Mouse (Mus musculus): ENCODE data around the gene Olfr30. TPM values are rescaled to one million over a fixed set of nuclear protein-coding genes. Genes with fewer than 3 reads are reported as not detected.
"Not testable (repeated sequence)": the region's sequence is repeated elsewhere in the genome, so short reads cannot be mapped to it uniquely, and the experiment has no call there.

Gene Olfr30
- polyA plus RNA-seq (2012; ENCODE audit: insufficient read depth, low replicate concordance): not detected in 2 replicates

- Histone ChIP-seq H3K9me3 (no peaks in the 10 kb centered on the region), H3K36me3 (replicated peaks; ENCODE audit: low read length) (no peaks in the 10 kb centered on the region), H3K27me3 (replicated peaks) (peaks cover 10% of the 10 kb centered on the region), H3K4me3 (replicated peaks) (no peak within 1 kb of the TSS), H3K4me1 (no peaks in the 10 kb centered on the region)
- TF ChIP-seq GATA1 (IDR thresholded peaks at IDR 0.05; ENCODE audit: borderline replicate concordance, low read length) (no peak), FLI1 (IDR thresholded peaks at IDR 0.05; ENCODE audit: low read length) (no peak)
Measured at GRCm38 (mm10) chr11:58462170-58462569, at the start of gene Olfr30. Gene Olfr30, minus strand, starts transcription at chr11:58462270.

GRCm38 (mm10) chr11:58509058-58509457 is 47.0 kb upstream of the Olfr30 start:
- not testable (repeated sequence) for H3K27me3 ChIP-seq (replicated peaks); H3K4me3 ChIP-seq (replicated peaks); H3K9me3 ChIP-seq; H3K36me3 ChIP-seq (replicated peaks; ENCODE audit: low read length); H3K4me1 ChIP-seq

GRCm38 (mm10) chr11:58502472-58502871 is 40.4 kb upstream of the Olfr30 start, which contains the start of gene Olfr331:
Gene Olfr331, minus strand, starts transcription at chr11:58502572.
- not testable (repeated sequence) for H3K4me1 ChIP-seq; H3K36me3 ChIP-seq (replicated peaks; ENCODE audit: low read length); H3K27me3 ChIP-seq (replicated peaks); H3K9me3 ChIP-seq; H3K4me3 ChIP-seq (replicated peaks)

GRCm38 (mm10) chr11:58499290-58499689 is 37.2 kb upstream of the Olfr30 start:
- TF ChIP-seq GATA1 (IDR thresholded peaks at IDR 0.05; ENCODE audit: borderline replicate concordance, low read length) (no peak), FLI1 (IDR thresholded peaks at IDR 0.05; ENCODE audit: low read length) (no peak)
- H3K9me3 ChIP-seq: no peaks in the 10 kb centered on the region
- H3K4me1 ChIP-seq: no peaks in the 10 kb centered on the region
- H3K4me3 ChIP-seq (replicated peaks): no peak overlapping the region
- no peaks in the 10 kb centered on the region for H3K36me3 ChIP-seq (replicated peaks; ENCODE audit: low read length)
- H3K27me3 ChIP-seq (replicated peaks): peaks cover 3% of the 10 kb centered on the region

GRCm38 (mm10) chr11:58498761-58499160 is 36.7 kb upstream of the Olfr30 start:
- Histone ChIP-seq H3K9me3 (no peaks in the 10 kb centered on the region), H3K4me1 (no peaks in the 10 kb centered on the region), H3K36me3 (replicated peaks; ENCODE audit: low read length) (no peaks in the 10 kb centered on the region), H3K27me3 (replicated peaks) (peaks cover 3% of the 10 kb centered on the region), H3K4me3 (replicated peaks) (no peak overlapping the region)
- no peak for TF ChIP-seq FLI1 (IDR thresholded peaks at IDR 0.05; ENCODE audit: low read length)
- no peak for TF ChIP-seq GATA1 (IDR thresholded peaks at IDR 0.05; ENCODE audit: borderline replicate concordance, low read length)

- Histone ChIP-seq H3K9me3 (no peaks in the 10 kb centered on the region), H3K36me3 (replicated peaks; ENCODE audit: low read length) (no peaks in the 10 kb centered on the region), H3K4me3 (replicated peaks) (no peak within 1 kb of the TSS), H3K4me1 (no peaks in the 10 kb centered on the region), H3K27me3 (replicated peaks) (peaks cover 3% of the 10 kb centered on the region)
- TF ChIP-seq FLI1 (IDR thresholded peaks at IDR 0.05; ENCODE audit: low read length) (no peak), GATA1 (IDR thresholded peaks at IDR 0.05; ENCODE audit: borderline replicate concordance, low read length) (no peak)
Measured at GRCm38 (mm10) chr11:58492455-58492854, 30.4 kb upstream of the Olfr30 start, which contains the start of gene Olfr332. Gene Olfr332, minus strand, starts transcription at chr11:58492555.

- Histone ChIP-seq H3K4me3 (replicated peaks) (no peak overlapping the region), H3K27me3 (replicated peaks) (peaks cover 7% of the 10 kb centered on the region), H3K36me3 (replicated peaks; ENCODE audit: low read length) (no peaks in the 10 kb centered on the region), H3K9me3 (no peaks in the 10 kb centered on the region; the same call in 1 of the 2 replicates), H3K4me1 (no peaks in the 10 kb centered on the region)
- TF ChIP-seq FLI1 (IDR thresholded peaks at IDR 0.05; ENCODE audit: low read length) (no peak), GATA1 (IDR thresholded peaks at IDR 0.05; ENCODE audit: borderline replicate concordance, low read length) (no peak)
Measured at GRCm38 (mm10) chr11:58453592-58453991, 8.5 kb downstream of the Olfr30 start.

GRCm38 (mm10) chr11:58452759-58453158 is 9.3 kb downstream of the Olfr30 start, which contains the start of gene Lypd9:
Gene Lypd9, minus strand, starts transcription at chr11:58452923.
- TF ChIP-seq GATA1 (IDR thresholded peaks at IDR 0.05; ENCODE audit: borderline replicate concordance, low read length) (no peak), FLI1 (IDR thresholded peaks at IDR 0.05; ENCODE audit: low read length) (no peak)
- Histone ChIP-seq H3K4me3 (replicated peaks) (no peak within 1 kb of the TSS), H3K9me3 (peaks cover 7% of the 10 kb centered on the region), H3K36me3 (replicated peaks; ENCODE audit: low read length) (no peaks in the 10 kb centered on the region), H3K27me3 (replicated peaks) (peaks cover 7% of the 10 kb centered on the region), H3K4me1 (no peaks in the 10 kb centered on the region)

- H3K4me3 ChIP-seq (replicated peaks): no peak overlapping the region
- no peak for TF ChIP-seq FLI1 (IDR thresholded peaks at IDR 0.05; ENCODE audit: low read length)
- no peak for TF ChIP-seq GATA1 (IDR thresholded peaks at IDR 0.05; ENCODE audit: borderline replicate concordance, low read length)
- H3K36me3 ChIP-seq (replicated peaks; ENCODE audit: low read length): no peaks in the 10 kb centered on the region
- H3K27me3 ChIP-seq (replicated peaks): peaks cover 16% of the 10 kb centered on the region
- H3K4me1 ChIP-seq: peaks cover 7% of the 10 kb centered on the region; the same call in 1 of the 2 replicates
- no peaks in the 10 kb centered on the region for H3K9me3 ChIP-seq
Measured at GRCm38 (mm10) chr11:58437866-58438265, 24.2 kb downstream of the Olfr30 start.

- Histone ChIP-seq H3K4me3 (replicated peaks) (no peak within 1 kb of the TSS), H3K36me3 (replicated peaks; ENCODE audit: low read length) (no peaks in the 10 kb centered on the region), H3K9me3 (no peaks in the 10 kb centered on the region), H3K27me3 (replicated peaks) (peaks cover 17% of the 10 kb centered on the region), H3K4me1 (peaks cover 7% of the 10 kb centered on the region; the same call in 1 of the 2 replicates)
- TF ChIP-seq GATA1 (IDR thresholded peaks at IDR 0.05; ENCODE audit: borderline replicate concordance, low read length) (no peak), FLI1 (IDR thresholded peaks at IDR 0.05; ENCODE audit: low read length) (no peak)
Measured at GRCm38 (mm10) chr11:58432259-58432658, 29.8 kb downstream of the Olfr30 start, which contains the start of gene Gm12253. Gene Gm12253, plus strand, starts transcription at chr11:58432559.

- no peaks in the 10 kb centered on the region for H3K36me3 ChIP-seq (replicated peaks; ENCODE audit: low read length)
- peaks cover 2% of the 10 kb centered on the region for H3K4me1 ChIP-seq
- no peak within 1 kb of the TSS for H3K4me3 ChIP-seq (replicated peaks)
- TF ChIP-seq GATA1 (IDR thresholded peaks at IDR 0.05; ENCODE audit: borderline replicate concordance, low read length) (no peak), FLI1 (IDR thresholded peaks at IDR 0.05; ENCODE audit: low read length) (no peak)
- no peaks in the 10 kb centered on the region for H3K9me3 ChIP-seq
- peaks cover 14% of the 10 kb centered on the region for H3K27me3 ChIP-seq (replicated peaks)
Measured at GRCm38 (mm10) chr11:58420815-58421214, 41.3 kb downstream of the Olfr30 start, which contains the start of gene 1810065E05Rik. Gene 1810065E05Rik, plus strand, starts transcription at chr11:58421111.

Data from megakaryocyte, embryonic 14.5 days (primary cell).